Mouse (Mus musculus): ENCODE results near the gene Gpr132.
A peak's percentile ranks its signal among the peaks of the same experiment; 100 is the strongest.

GRCm38 (mm10) chr12:112864804-112865203 is 3.2 kb downstream of the Gpr132 start:
- TF ChIP-seq EP300 (IDR thresholded peaks at IDR 0.05; ENCODE audit: low read length) (peak; percentile 62), ELF1 (IDR thresholded peaks at IDR 0.05; ENCODE audit: low read depth, low read length) (peak; percentile 47; the same call in 1 of the 2 replicates), CTCF (conservative IDR thresholded peaks at IDR 0.05 in 1 of 2, IDR thresholded peaks at IDR 0.05 in 1 of 2; ENCODE audit: low read depth in 2 of 2, low read length in 2 of 2) (no peak), MEF2A (IDR thresholded peaks at IDR 0.05; ENCODE audit: borderline replicate concordance, low read depth, low read length) (peak; percentile 17; the same call in 1 of the 2 replicates)
